Mouse (Mus musculus): Measurements from ENCODE around the gene Trim17. TPM values are rescaled to one million over a fixed set of nuclear protein-coding genes. Genes with fewer than 3 reads are reported as not detected.
A peak's percentile ranks its signal among the peaks of the same experiment; 100 is the strongest.

Trim17 gene
- polyA plus RNA-seq, 1 experiment from 2014 or later: 0.16 TPM

DNA sequence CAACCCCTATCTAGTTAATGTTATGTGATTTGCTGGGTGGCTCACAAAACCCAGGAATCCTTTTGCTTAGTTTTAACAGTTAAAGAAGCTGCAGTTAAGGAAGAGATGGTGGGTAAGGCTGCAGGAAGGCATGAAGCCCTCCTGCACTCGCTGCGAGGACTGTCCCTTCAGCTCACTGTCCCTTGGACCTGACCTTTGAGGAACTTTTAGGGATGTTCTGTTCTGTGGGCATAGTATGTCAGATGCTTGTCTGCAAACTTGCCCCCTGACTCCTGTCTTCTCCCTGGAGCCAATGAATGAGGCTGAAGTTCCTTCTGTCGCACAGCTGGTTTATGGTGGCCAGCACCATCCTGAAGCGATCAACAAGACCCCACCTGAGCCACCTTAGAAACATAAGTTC, 34.7 kb downstream of the Trim17 start:
- Histone ChIP-seq H3K9ac (no peak overlapping the region), H3K36me3 (peaks cover 27% of the 10 kb centered on the region), H3K4me3 (replicated peaks) (no peak overlapping the region), H3K9me3 (no peaks in the 10 kb centered on the region), H3K4me1 (replicated peaks) (no peaks in the 10 kb centered on the region), H3K27me3 (replicated peaks) (no peaks in the 10 kb centered on the region), H3K27ac (no peak overlapping the region), H3K4me2 (replicated peaks) (no peak overlapping the region)
- 95% methylated on average over 4 of the region's 4 CpGs for WGBS
- ATAC-seq: no peak

DNA sequence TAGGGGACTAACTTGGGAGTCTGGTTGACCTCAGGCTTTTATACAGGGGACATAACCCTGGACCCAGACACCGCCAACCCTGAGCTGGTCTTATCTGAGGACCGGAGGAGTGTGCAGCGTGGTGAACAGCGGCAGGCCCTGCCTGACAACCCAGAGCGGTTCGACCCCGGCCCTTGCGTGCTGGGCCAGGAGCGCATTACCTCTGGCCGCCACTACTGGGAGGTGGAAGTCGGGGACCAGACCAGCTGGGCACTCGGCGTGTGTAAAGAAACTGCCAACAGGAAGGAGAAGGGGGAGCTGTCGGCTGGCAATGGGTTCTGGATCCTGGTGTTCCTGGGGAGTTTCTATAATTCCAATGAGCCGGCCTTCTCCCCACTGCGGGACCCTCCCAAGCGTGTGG, 35.7 kb downstream of the Trim17 start:
- Histone ChIP-seq H3K9ac (no peak overlapping the region), H3K4me3 (replicated peaks) (no peak overlapping the region), H3K36me3 (peaks cover 23% of the 10 kb centered on the region), H3K27ac (no peak overlapping the region), H3K27me3 (replicated peaks) (0 out of 2 replicates have a peak, but pooled peaks cover 5% of the 10 kb centered on the region), H3K9me3 (no peaks in the 10 kb centered on the region), H3K4me1 (replicated peaks) (no peaks in the 10 kb centered on the region; the same call in 1 of the 2 replicates), H3K4me2 (replicated peaks) (no peak overlapping the region)
- ATAC-seq: no peak
- 92% methylated on average over 17 of the region's 17 CpGs for WGBS

DNA sequence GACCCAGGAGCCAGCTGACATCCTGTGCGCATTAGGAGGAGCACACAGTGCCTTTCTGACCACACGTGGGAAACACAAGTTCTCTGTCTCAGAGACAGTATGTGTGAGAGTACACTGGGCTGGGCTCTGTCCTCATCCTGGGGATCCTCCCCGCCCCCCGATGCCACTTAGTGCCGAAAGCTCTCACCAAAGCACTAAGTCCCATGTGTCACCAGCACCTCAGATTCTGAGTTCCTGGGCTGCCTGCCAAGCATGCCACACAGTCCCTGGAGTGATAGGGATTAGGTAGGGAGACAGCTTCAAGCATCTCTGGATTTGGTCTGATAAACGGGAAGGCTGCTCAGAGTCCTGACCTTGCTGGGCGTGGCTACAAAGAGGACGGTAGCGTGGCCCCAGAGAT, 36.3 kb downstream of the Trim17 start:
- H3K9ac ChIP-seq: no peak overlapping the region

DNA sequence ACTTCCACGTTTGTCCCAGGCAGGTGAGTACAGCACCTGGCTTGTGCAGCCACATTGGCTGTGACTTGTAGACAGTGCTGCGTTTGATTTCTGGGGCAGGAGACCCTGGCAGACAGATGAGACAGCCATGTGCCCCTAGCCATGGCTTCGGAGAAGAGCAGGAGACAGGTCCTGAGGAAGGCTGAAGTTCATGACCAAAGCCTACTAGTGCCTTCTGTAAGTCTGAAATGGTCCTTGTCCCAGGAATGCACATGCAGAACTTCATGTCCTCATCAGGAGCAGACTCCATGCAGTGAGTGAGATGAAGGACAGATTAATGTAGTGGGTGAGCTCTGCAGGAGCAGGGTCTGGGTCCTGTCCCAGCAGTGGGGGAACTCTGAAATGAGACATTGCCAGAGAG, 37.4 kb downstream of the Trim17 start:
- Histone ChIP-seq H3K4me3 (replicated peaks) (no peak overlapping the region), H3K36me3 (peaks cover 16% of the 10 kb centered on the region), H3K9me3 (no peaks in the 10 kb centered on the region), H3K27me3 (replicated peaks) (0 out of 2 replicates have a peak, but pooled peaks cover 5% of the 10 kb centered on the region), H3K4me1 (replicated peaks) (no peaks in the 10 kb centered on the region; the same call in 1 of the 2 replicates), H3K27ac (no peak overlapping the region), H3K4me2 (replicated peaks) (no peak overlapping the region), H3K9ac (no peak overlapping the region)
- ATAC-seq: no peak
- WGBS: 82% methylated on average over 3 of the region's 3 CpGs

More for the DNA sequence above, 36.3 kb downstream of the Trim17 start:
- Histone ChIP-seq H3K4me3 (replicated peaks) (no peak overlapping the region), H3K4me2 (replicated peaks) (no peak overlapping the region), H3K4me1 (replicated peaks) (no peaks in the 10 kb centered on the region; the same call in 1 of the 2 replicates), H3K9me3 (no peaks in the 10 kb centered on the region), H3K27ac (no peak overlapping the region), H3K27me3 (replicated peaks) (0 out of 2 replicates have a peak, but pooled peaks cover 5% of the 10 kb centered on the region), H3K36me3 (peaks cover 22% of the 10 kb centered on the region)
- ATAC-seq: no peak
- WGBS: 72% methylated on average over 9 of the region's 9 CpGs

DNA sequence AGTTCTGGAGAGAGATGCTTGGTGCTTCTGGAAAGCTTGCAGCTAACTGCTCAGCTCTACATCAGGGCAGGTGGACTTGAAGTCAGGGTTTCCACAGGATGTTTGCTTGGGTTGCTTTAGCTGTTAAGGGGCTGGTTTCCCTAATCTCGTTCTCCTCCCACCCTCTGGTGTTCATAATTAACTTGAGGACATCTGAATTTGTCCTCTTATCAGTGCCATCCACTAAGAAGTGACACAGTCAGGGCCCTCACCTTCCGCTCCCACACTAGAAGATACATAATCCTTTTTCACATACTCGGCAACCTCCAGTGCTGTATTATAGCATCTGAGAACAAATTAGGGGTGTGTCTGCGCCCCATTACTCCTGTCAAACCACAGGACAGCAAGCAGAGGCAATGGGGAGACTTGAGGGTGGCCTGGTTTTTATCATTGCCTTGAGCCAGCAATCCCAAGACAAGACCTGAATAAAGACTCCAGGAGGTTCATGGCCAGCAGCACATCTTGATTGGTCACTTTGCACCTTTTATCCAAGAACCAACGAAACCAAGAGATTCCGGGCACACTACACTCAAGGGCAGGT, 38.7 kb downstream of the Trim17 start:
- Histone ChIP-seq H3K4me3 (replicated peaks) (no peak overlapping the region), H3K9ac (no peak overlapping the region), H3K4me1 (replicated peaks) (no peaks in the 10 kb centered on the region; the same call in 1 of the 2 replicates), H3K9me3 (no peaks in the 10 kb centered on the region), H3K36me3 (peaks cover 8% of the 10 kb centered on the region), H3K27ac (no peak overlapping the region), H3K4me2 (replicated peaks) (no peak overlapping the region), H3K27me3 (replicated peaks) (0 out of 2 replicates have a peak, but pooled peaks cover 5% of the 10 kb centered on the region)
- WGBS: 58% methylated on average over 6 of the region's 6 CpGs
- ATAC-seq: no peak

DNA sequence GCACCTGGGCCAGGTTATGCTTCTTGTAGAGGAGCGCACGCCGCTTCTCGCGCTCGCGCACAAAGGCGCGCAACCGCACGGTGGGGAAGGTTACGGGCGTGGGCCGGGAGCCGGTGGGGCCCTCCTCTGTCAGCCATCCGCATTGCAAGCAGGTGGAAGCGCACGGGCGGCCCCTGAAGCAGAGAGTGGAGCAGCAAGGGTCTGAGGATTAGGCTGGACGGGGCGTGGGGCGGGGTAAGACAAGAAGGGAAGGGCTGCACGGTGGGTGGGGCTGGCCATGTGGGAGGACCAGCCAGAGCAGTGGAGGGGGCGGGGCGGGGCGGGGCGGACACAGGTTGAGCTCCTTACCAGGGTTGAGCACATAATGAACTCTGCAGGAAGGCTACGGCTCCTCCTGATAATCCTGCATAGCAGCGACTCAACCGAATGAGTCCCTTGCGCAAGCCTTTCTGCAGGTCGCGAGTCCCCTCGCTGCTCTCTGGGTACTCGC, 39.9 kb downstream of the Trim17 start:
- H3K36me3 ChIP-seq: no peaks in the 10 kb centered on the region
- no peak overlapping the region for H3K27ac ChIP-seq
- H3K27me3 ChIP-seq (replicated peaks): 0 out of 2 replicates have a peak, but pooled peaks cover 5% of the 10 kb centered on the region
- WGBS: 2% methylated on average over 35 of the region's 35 CpGs
- no peak overlapping the region for H3K9ac ChIP-seq
- no peaks in the 10 kb centered on the region; the same call in 1 of the 2 replicates for H3K4me1 ChIP-seq (replicated peaks)
- H3K4me3 ChIP-seq (replicated peaks): peak overlapping the region; percentile 34
- peak; percentile 89 for ATAC-seq
- H3K4me2 ChIP-seq (replicated peaks): peak overlapping the region; percentile 71
- H3K9me3 ChIP-seq: no peaks in the 10 kb centered on the region

DNA sequence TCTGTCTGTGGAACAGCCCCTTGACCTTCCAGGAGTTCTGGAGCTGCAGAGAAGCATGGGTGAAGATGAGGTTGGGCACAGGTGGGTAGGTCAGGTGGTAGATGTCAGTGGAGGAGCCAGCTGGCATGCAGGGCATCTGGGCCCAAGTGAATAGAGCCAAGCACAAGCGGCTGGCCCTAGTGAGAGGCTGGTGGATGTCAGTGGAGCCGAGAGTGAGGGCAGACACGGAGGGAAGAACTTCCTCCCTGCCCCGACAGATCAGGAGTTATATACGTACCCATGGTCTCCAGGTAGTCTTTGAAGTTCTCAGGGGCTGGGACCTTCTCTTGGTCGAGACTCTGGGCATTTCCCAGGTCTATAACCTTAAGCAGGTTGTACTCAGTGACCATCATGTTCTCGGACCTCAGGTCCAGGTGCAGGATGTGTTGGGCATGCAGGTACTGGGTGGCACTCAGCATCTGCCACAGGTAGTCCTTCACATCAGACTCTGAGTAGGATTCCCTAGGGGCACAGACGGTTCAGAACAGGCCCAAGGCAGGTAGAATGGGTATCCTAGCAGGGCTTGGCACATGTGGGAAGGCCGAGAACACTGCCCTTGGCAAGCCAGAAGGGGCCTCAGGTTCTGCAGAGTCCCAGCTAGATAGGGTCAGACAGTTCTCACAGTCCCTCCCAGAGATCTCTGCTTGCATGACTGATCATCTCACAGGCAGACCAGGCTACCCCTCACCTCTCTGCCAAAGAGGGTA, 40.7 kb downstream of the Trim17 start:
- Histone ChIP-seq H3K9me3 (no peaks in the 10 kb centered on the region), H3K36me3 (no peaks in the 10 kb centered on the region), H3K27ac (no peak overlapping the region), H3K4me3 (replicated peaks) (no peak overlapping the region), H3K9ac (no peak overlapping the region), H3K27me3 (replicated peaks) (0 out of 2 replicates have a peak, but pooled peaks cover 5% of the 10 kb centered on the region), H3K4me2 (replicated peaks) (peak overlapping the region; percentile 71), H3K4me1 (replicated peaks) (no peaks in the 10 kb centered on the region; the same call in 1 of the 2 replicates)
- WGBS: 77% methylated on average over 9 of the region's 9 CpGs
- ATAC-seq: no peak

DNA sequence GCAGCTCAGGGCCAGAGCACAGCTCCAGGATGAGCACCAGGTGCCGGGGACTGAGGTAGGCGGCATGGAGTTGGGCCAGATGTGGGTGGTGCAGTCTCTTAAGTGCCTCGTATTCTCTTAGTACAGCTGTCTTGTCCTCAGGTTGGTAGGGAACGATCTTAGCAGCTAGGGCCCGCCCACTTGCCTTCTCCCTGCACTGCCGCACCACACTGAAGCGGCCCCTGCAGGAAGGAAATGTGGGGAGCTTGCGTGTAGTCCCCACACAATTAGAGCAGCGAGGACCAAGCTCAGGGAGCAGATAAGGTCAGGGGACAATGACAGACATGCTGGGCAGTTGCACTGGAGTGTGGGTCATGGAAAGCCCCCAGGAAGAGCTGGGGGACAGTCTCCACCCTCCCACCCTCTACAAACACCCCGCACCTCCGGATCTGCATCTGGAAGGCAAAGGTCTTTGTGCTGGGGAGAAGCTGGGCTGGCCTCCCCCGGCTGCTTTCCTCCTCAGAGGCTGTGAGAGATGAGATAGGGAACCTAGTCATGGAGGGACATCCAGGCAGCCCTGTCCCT, 41.4 kb downstream of the Trim17 start:
- Histone ChIP-seq H3K27ac (no peak overlapping the region), H3K9ac (no peak overlapping the region), H3K4me3 (replicated peaks) (no peak overlapping the region), H3K4me1 (replicated peaks) (no peaks in the 10 kb centered on the region; the same call in 1 of the 2 replicates), H3K4me2 (replicated peaks) (no peak overlapping the region), H3K27me3 (replicated peaks) (0 out of 2 replicates have a peak, but pooled peaks cover 5% of the 10 kb centered on the region), H3K36me3 (no peaks in the 10 kb centered on the region), H3K9me3 (no peaks in the 10 kb centered on the region)
- 44% methylated on average over 12 of the region's 12 CpGs for WGBS
- ATAC-seq: no peak

DNA sequence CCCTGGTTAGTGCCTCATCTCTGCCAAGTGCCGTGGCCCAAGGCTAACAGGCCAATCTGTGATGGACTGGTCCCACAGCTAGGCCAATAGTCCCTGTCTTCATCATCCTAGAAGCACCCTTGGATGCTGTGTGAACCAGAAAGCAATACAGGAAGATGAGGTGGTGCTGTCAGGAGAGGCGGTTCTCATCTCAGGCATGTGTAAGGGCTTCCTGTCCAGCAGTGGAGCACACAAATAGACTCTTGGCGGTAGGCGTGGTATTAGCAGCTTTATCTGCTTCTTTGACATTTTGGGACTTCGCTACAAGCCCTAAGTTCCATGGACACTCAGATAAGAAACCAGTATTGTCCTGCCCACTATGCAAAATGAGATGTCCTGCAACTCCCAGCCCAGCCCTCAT, 43.1 kb downstream of the Trim17 start:
- H3K36me3 ChIP-seq: no peaks in the 10 kb centered on the region
- no peak overlapping the region for H3K4me3 ChIP-seq (replicated peaks)
- H3K4me1 ChIP-seq (replicated peaks): no peaks in the 10 kb centered on the region; the same call in 1 of the 2 replicates
- 0 out of 2 replicates have a peak, but pooled peaks cover 5% of the 10 kb centered on the region for H3K27me3 ChIP-seq (replicated peaks)
- no peak overlapping the region for H3K27ac ChIP-seq
- H3K4me2 ChIP-seq (replicated peaks): no peak overlapping the region
- ATAC-seq: no peak
- no peak overlapping the region for H3K9ac ChIP-seq
- 83% methylated on average over 5 of the region's 5 CpGs for WGBS
- H3K9me3 ChIP-seq: no peaks in the 10 kb centered on the region

DNA sequence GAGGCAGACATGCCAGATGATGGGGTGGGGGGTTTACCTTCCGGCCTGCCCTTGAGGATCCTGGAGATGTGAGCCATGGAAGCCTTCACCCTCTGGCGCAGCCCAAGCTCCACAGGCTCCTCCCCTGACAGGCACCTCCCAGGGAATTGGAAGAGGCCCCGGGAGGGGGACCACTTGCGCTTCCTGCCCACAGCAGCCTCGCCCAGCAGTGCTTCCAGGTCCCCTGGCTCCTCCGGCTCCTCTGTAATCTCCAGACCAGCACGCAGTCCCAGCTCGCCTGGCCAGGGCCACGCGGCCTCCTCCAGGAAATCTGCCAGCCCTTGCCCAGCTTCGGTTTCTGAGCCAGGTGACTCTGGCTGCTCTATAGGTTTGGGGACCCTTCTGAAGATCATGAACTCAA, 44.7 kb downstream of the Trim17 start:
- no peak overlapping the region for H3K9ac ChIP-seq
- no peaks in the 10 kb centered on the region for H3K9me3 ChIP-seq
- H3K27ac ChIP-seq: no peak overlapping the region
- no peaks in the 10 kb centered on the region for H3K36me3 ChIP-seq
- 0 out of 2 replicates have a peak, but pooled peaks cover 5% of the 10 kb centered on the region for H3K27me3 ChIP-seq (replicated peaks)
- no peaks in the 10 kb centered on the region; the same call in 1 of the 2 replicates for H3K4me1 ChIP-seq (replicated peaks)
- H3K4me3 ChIP-seq (replicated peaks): no peak overlapping the region
- WGBS: 35% methylated on average over 11 of the region's 11 CpGs
- peak; percentile 10; the same call in 1 of the 2 replicates for ATAC-seq
- peak overlapping the region; percentile 39 for H3K4me2 ChIP-seq (replicated peaks)

DNA sequence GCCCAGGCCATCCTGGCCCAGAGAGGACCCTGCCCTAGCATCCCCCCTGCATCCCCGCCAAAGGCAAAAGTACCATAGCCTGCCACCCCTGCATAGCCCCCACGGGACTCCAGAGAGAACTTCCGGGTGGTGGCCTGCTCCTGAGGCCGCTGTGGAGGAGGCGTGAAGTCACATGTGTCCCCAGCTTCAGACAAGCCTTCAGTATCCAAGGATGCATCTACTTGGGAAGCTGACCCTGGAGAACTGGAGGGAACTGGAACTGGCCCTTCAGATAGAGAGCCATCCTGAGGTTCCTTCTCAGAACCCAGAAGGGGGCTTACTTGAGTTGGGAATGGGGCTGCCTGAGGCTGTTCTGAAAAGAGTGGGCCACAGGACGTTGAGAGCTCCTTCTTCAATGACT, 45.3 kb downstream of the Trim17 start:
- 77% methylated on average over 6 of the region's 6 CpGs for WGBS
- H3K4me3 ChIP-seq (replicated peaks): no peak overlapping the region
- H3K9me3 ChIP-seq: no peaks in the 10 kb centered on the region
- H3K9ac ChIP-seq: no peak overlapping the region
- H3K27ac ChIP-seq: no peak overlapping the region
- no peak overlapping the region for H3K4me2 ChIP-seq (replicated peaks)
- ATAC-seq: no peak
- 0 out of 2 replicates have a peak, but pooled peaks cover 4% of the 10 kb centered on the region for H3K27me3 ChIP-seq (replicated peaks)
- no peaks in the 10 kb centered on the region for H3K36me3 ChIP-seq
- no peaks in the 10 kb centered on the region; the same call in 1 of the 2 replicates for H3K4me1 ChIP-seq (replicated peaks)

DNA sequence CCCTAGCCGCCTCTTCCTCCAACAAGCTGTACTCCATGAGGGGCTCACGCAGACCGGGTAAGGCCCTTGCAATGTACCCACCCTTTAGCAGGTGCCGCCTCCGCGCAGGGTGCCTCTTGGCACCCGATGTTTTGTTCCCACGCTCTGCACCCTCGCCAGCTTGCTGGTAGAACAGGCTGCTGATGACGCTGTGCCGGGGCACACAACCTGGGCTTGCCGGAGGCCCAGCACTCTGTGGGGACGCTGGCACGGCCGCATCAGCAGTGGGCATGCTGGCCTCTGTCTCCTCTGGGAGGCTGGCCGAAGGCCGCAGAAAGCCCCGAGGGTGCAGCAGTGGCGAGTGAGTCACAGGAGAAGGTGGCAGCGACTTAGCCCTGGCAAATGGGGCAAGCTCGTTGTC, 46.1 kb downstream of the Trim17 start:
- Histone ChIP-seq H3K4me1 (replicated peaks) (no peaks in the 10 kb centered on the region; the same call in 1 of the 2 replicates), H3K9me3 (no peaks in the 10 kb centered on the region), H3K27me3 (replicated peaks) (no peaks in the 10 kb centered on the region), H3K4me3 (replicated peaks) (no peak overlapping the region), H3K9ac (no peak overlapping the region), H3K4me2 (replicated peaks) (no peak overlapping the region), H3K36me3 (no peaks in the 10 kb centered on the region), H3K27ac (no peak overlapping the region)
- WGBS: 91% methylated on average over 21 of the region's 21 CpGs
- no peak for ATAC-seq
